Mouse (Mus musculus) midbrain, embryonic 10.5 days (tissue): ENCODE measurements around the gene Ctbp1. TPM values are rescaled to one million over a fixed set of nuclear protein-coding genes. Genes with fewer than 3 reads are reported as not detected.

Experiments
- DNase-seq: peaks from one replicate; pipeline ENCODE4 v3.0.0-alpha.2; 2017; ENCODE audit warnings: low spot score
- H3K27ac ChIP-seq: fragments of 300-500 bp; sonication (generic); replicated peaks from 2 replicates; pipeline ENCODE4 v1.5.1; 2016; ENCODE audit warnings: mild to moderate bottlenecking
- H3K27me3 ChIP-seq: fragments of 300-500 bp; sonication (generic); 2 replicates; pipeline ENCODE4 v1.6.1; 2016; ENCODE audit warnings: low read depth, mild to moderate bottlenecking; ENCODE audit not compliant: poor library complexity, severe bottlenecking
- H3K36me3 ChIP-seq: fragments of 300-500 bp; sonication (generic); 2 replicates; pipeline ENCODE4 v1.6.1; 2016; ENCODE audit warnings: mild to moderate bottlenecking, moderate library complexity
- H3K4me1 ChIP-seq: fragments of 300-500 bp; sonication (generic); 2 replicates; pipeline ENCODE4 v1.6.1; 2016
- H3K4me3 ChIP-seq: fragments of 300-500 bp; sonication (generic); 2 replicates; pipeline ENCODE4 v1.5.1; 2016; ENCODE audit warnings: mild to moderate bottlenecking, moderate library complexity
- H3K9me3 ChIP-seq: fragments of 300-500 bp; sonication (generic); replicated peaks from 2 replicates; pipeline ENCODE4 v1.6.1; 2016; ENCODE audit warnings: mild to moderate bottlenecking
- WGBS: fragments of 180-500 bp; shearing (Covaris S2); methylation state at CpG from one replicate; pipeline ENCODE4 v1.1.7; 2016; 5-methylcytosine and 5-hydroxymethylcytosine counted together
- polyA plus RNA-seq: library from polyadenylated mRNA; unstranded; fragments of >200 nt; fragmentation: Nextera tagmentation; extraction: Ambion mirVana; gene quantifications from 2 replicates; pipeline ENCODE4 v1.2.1, GENCODE M21; 2016

Ctbp1 gene
- polyA plus RNA-seq = 484 and 530 TPM in 2 replicates

GRCm38 (mm10) chr5:33274953-33275454, at the start of gene Ctbp1:
Gene Ctbp1, minus strand, starts transcription at chr5:33274994.
- Histone ChIP-seq H3K4me3 (peak within 1 kb of the TSS; percentile 87), H3K4me1 (peaks cover 43% of the 10 kb centered on the region), H3K27ac (peak within 1 kb of the TSS; percentile 99), H3K9me3 (no peaks in the 10 kb centered on the region), H3K27me3 (no peaks in the 10 kb centered on the region), H3K36me3 (peaks cover 29% of the 10 kb centered on the region)
- 0% methylated on average over 47 of the region's 57 CpGs for WGBS
- peak; percentile 97 for DNase-seq

DNA sequence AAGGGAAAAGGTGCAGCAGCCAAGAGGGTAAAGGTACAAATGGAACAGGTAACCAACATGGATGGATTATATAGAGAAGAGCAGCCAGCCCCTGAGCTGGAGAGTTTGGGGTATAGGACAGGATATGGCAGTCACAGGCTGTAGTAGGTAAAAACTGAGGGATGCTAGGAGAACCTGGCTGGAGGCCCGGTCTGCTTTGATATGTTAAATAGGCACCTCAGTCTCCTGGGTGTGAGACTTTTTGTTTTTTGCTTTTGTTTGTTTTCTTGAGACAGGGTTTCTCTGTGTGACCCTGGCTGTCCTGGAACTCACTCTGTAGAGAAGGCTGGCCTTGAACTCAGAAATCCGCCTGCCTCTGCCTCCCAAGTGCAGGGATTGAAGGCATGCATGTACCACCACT, 49.7 kb upstream of the Ctbp1 start:
- Histone ChIP-seq H3K4me3 (no peak overlapping the region), H3K27me3 (no peaks in the 10 kb centered on the region), H3K36me3 (no peaks in the 10 kb centered on the region), H3K9me3 (no peaks in the 10 kb centered on the region; the same call in 1 of the 2 replicates), H3K4me1 (no peaks in the 10 kb centered on the region), H3K27ac (no peak overlapping the region)
- DNase-seq = no peak
- 55% methylated on average over 2 of the region's 2 CpGs for WGBS

DNA sequence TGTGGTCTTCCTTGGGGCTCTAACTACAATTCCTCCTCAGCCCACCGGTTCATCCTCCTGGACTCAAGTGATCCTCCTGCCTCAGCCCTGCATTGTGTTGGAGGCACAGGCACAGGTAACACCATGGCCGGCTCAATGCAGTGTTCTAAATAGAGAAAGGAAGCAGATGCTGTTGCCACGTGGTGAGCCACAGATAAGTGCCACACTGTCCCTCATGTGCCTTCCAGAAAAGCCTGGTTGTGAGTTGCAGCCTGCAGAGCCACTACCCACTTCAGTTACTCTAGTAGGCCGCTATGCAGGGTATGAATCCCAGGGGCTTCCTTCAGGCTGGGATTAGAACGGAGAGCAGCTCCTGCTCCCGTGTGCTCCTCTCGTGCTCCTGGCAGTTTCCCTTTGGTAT, 37.4 kb upstream of the Ctbp1 start:
- no peaks in the 10 kb centered on the region for H3K4me1 ChIP-seq
- H3K4me3 ChIP-seq = no peak overlapping the region
- H3K27me3 ChIP-seq = no peaks in the 10 kb centered on the region
- 88% methylated on average over 7 of the region's 7 CpGs for WGBS
- H3K9me3 ChIP-seq = no peaks in the 10 kb centered on the region
- DNase-seq = no peak
- no peak overlapping the region for H3K27ac ChIP-seq
- H3K36me3 ChIP-seq = no peaks in the 10 kb centered on the region

DNA sequence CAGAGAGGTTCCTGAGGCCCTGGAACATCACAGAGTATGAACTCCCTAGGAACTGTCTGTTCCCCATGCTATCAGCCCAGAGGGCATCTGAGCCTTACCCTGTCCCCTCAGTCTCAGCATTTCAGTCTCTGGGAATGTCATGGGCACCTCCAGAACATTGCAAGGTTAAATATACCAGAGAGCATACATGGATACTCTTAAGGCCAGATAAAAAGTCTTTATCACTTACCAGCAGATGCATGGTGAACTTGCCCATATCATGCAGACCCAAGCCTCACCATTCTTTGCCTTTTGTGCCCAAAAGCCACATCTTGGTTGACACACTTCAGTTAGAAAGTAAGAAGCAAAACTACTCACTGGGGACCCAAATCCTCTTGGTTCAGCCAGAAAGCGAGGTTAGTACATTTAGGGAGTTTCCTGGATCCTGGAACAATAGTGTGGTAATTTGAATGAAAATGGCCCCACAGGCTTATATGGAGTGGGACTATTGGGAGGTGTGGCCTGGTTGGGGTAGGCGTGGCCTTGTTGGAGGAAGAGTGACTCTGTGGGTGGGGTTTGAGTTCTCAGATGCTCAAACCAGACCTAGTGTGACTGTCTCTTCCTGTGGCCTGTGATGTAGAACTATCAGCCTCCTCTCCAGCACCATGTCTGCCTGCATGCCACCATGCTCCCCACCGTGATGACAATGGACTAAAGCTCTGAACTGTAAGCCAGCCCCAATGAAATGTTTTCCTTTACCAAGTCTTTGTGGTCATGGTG, 36.1 kb upstream of the Ctbp1 start:
- Histone ChIP-seq H3K4me1 (no peaks in the 10 kb centered on the region), H3K36me3 (no peaks in the 10 kb centered on the region), H3K4me3 (no peak overlapping the region), H3K27me3 (no peaks in the 10 kb centered on the region), H3K9me3 (no peaks in the 10 kb centered on the region), H3K27ac (no peak overlapping the region)
- 52% methylated on average over 3 of the region's 3 CpGs for WGBS
- DNase-seq = no peak

- no peaks in the 10 kb centered on the region for H3K27me3 ChIP-seq
- no peaks in the 10 kb centered on the region for H3K36me3 ChIP-seq
- no peak overlapping the region for H3K4me3 ChIP-seq
- no peaks in the 10 kb centered on the region for H3K9me3 ChIP-seq
- no peak for DNase-seq
- H3K4me1 ChIP-seq = no peaks in the 10 kb centered on the region
- 87% methylated on average over 2 of the region's 2 CpGs for WGBS
- no peak overlapping the region for H3K27ac ChIP-seq
Observed at GRCm38 (mm10) chr5:33301801-33302200, 27.0 kb upstream of the Ctbp1 start.

DNA sequence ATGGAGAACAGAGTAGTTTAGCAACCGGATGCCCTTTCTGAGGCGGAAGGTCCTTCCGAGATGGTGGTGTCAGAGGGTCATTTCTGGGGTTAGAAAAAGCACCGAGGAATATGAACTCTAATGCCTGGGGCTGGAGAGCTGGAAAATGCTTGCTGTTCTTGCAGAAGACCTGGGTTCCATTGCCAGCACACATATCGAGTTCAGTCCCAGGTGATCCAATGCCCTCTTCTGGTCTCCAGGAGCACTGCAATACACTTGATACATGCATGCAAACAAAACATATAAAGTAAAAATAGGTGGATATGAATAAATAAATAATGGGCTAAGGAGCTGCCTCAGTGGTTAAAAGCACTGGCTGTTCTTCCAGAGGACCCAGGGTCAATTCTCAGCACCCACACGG, 22.4 kb upstream of the Ctbp1 start:
- no peaks in the 10 kb centered on the region for H3K9me3 ChIP-seq
- peaks cover 3% of the 10 kb centered on the region for H3K4me1 ChIP-seq
- no peaks in the 10 kb centered on the region for H3K36me3 ChIP-seq
- H3K27me3 ChIP-seq = peaks cover 4% of the 10 kb centered on the region; the same call in 1 of the 2 replicates
- no peak overlapping the region for H3K4me3 ChIP-seq
- 76% methylated on average over 6 of the region's 6 CpGs for WGBS
- no peak for DNase-seq
- no peak overlapping the region for H3K27ac ChIP-seq

DNA sequence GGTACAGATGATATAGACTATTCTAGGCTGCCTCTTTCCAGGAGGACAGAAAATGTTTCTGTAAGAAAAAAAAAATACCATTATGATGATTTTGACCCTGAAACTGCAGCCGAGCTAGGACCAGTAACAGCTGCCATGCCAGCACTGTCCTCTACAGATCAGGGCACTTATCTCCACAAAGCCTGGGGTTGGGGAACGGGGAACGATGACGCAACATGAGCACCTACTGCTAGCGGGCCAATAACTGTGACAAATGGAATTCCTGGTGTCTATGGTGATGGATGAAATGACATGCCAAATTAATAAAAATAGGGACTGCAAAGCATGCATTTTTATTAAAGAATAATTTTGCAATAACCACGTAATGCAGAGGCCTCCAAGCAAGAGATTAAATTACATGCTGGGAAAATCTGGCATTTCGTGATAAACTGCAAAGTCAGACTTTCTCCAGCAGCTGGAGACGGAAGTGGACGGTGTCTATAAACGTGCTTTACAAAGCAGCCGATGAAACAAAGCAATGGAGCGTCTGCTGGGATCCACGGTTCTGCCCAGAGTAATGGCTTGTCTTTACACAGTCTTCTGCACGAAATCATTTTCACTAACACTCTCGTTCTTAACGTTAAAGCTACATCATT, 19.1 kb upstream of the Ctbp1 start:
- 72% methylated on average over 16 of the region's 16 CpGs for WGBS
- no peak for DNase-seq
- H3K36me3 ChIP-seq = no peaks in the 10 kb centered on the region

DNA sequence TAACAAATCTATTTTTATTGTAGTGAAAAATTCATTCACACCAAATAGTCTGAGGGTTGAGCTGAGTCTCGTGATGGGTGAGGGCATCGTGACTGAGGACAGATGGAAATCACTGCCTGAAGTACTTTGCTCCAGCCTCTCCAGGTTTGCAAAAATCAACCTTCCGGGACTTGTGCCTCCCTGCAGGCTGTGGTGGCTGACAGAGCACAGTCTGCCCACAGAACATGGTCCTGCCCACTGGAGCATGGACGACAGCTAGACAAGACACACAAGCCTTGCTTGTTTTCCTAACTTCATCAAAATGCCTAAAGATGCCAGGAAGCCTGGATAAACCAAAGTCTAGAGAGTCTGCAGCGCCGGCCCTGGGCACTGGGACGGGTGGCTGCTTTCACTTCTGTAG, 9.2 kb upstream of the Ctbp1 start:
- H3K9me3 ChIP-seq = peaks cover 6% of the 10 kb centered on the region; the same call in 1 of the 2 replicates
- H3K4me1 ChIP-seq = peaks cover 10% of the 10 kb centered on the region
- no peaks in the 10 kb centered on the region for H3K27me3 ChIP-seq
- H3K27ac ChIP-seq = no peak overlapping the region
- H3K36me3 ChIP-seq = no peaks in the 10 kb centered on the region
- no peak overlapping the region for H3K4me3 ChIP-seq
- WGBS = 78% methylated on average over 7 of the region's 7 CpGs
- no peak for DNase-seq

More for the DNA sequence above, 19.1 kb upstream of the Ctbp1 start:
- Histone ChIP-seq H3K4me1 (peaks cover 20% of the 10 kb centered on the region), H3K27ac (no peak overlapping the region), H3K9me3 (no peaks in the 10 kb centered on the region), H3K27me3 (peaks cover 19% of the 10 kb centered on the region), H3K4me3 (no peak overlapping the region)

- Histone ChIP-seq H3K4me3 (no peak overlapping the region), H3K27me3 (no peaks in the 10 kb centered on the region), H3K27ac (no peak overlapping the region), H3K4me1 (0 out of 2 replicates have a peak, but pooled peaks cover 4% of the 10 kb centered on the region), H3K36me3 (no peaks in the 10 kb centered on the region), H3K9me3 (no peaks in the 10 kb centered on the region)
- no peak for DNase-seq
- 91% methylated on average over 1 of the region's 1 CpGs for WGBS
Observed at GRCm38 (mm10) chr5:33281428-33281827, 6.6 kb upstream of the Ctbp1 start.

DNA sequence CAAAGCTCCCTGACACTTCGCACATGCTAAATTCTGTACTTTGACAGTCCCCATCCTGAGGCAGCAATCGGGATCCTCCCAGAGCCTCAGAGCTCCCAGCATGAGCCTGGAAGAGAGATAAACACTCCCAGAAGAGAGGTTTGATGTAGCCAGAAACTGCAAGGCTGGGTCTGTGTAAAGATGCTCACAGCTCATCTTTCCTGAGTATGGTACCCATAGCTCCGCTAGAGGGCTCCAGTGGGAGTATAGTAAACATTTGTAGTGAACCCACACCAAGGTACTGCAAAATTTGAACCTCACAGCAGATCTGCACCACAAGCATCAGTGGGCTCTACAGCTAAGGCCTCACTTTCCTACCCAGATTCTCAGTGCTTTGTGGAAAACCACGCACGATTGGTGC, 4.2 kb upstream of the Ctbp1 start:
- Histone ChIP-seq H3K9me3 (no peaks in the 10 kb centered on the region), H3K36me3 (no peaks in the 10 kb centered on the region), H3K4me1 (peaks cover 8% of the 10 kb centered on the region), H3K4me3 (no peak overlapping the region), H3K27me3 (no peaks in the 10 kb centered on the region), H3K27ac (no peak overlapping the region)
- DNase-seq = no peak
- WGBS = 50% methylated on average over 5 of the region's 5 CpGs

GRCm38 (mm10) chr5:33277286-33277685, 2.5 kb upstream of the Ctbp1 start:
- no peaks in the 10 kb centered on the region for H3K27me3 ChIP-seq
- DNase-seq = no peak
- no peak overlapping the region for H3K4me3 ChIP-seq
- peaks cover 24% of the 10 kb centered on the region for H3K4me1 ChIP-seq
- 82% methylated on average over 2 of the region's 2 CpGs for WGBS
- no peaks in the 10 kb centered on the region for H3K9me3 ChIP-seq
- peaks cover 13% of the 10 kb centered on the region for H3K36me3 ChIP-seq
- H3K27ac ChIP-seq = no peak overlapping the region

DNA sequence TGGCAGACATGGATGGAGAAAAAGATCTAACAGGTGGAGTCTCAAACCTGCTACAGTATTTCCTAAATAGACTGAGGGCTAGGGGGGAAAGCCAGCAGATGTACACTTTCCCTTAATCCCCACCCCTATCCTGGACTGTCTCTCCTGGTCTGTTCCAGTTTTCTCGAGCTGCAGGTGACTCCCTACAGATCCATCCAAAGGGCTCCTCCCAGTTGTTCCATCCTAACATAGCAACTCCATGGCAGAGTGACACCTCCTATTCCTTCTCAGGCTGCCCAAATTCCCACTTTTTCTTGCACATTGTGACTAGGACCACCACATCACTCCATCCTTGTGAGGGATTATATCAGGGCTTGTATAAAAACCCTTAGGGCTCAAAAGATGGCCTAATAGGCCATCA, 960 bp upstream of the Ctbp1 start:
- Histone ChIP-seq H3K4me1 (peaks cover 39% of the 10 kb centered on the region), H3K27me3 (no peaks in the 10 kb centered on the region), H3K27ac (no peak overlapping the region; the same call in 1 of the 2 replicates), H3K9me3 (no peaks in the 10 kb centered on the region), H3K4me3 (peak overlapping the region; percentile 87), H3K36me3 (peaks cover 25% of the 10 kb centered on the region)
- WGBS = 18% methylated on average over 1 of the region's 1 CpGs
- DNase-seq = no peak
